Mouse (Mus musculus) right cerebral cortex, adult 18-20 months (tissue): ENCODE results near the gene Ptpn3.
A peak's percentile ranks its signal among the peaks of the same experiment; 100 is the strongest.

ENCODE experiments used
- DNase-seq: peaks from one replicate; pipeline ENCODE4 v3.0.0; 2022; ENCODE audit warnings: mixed read lengths

Gene Ptpn3

DNA sequence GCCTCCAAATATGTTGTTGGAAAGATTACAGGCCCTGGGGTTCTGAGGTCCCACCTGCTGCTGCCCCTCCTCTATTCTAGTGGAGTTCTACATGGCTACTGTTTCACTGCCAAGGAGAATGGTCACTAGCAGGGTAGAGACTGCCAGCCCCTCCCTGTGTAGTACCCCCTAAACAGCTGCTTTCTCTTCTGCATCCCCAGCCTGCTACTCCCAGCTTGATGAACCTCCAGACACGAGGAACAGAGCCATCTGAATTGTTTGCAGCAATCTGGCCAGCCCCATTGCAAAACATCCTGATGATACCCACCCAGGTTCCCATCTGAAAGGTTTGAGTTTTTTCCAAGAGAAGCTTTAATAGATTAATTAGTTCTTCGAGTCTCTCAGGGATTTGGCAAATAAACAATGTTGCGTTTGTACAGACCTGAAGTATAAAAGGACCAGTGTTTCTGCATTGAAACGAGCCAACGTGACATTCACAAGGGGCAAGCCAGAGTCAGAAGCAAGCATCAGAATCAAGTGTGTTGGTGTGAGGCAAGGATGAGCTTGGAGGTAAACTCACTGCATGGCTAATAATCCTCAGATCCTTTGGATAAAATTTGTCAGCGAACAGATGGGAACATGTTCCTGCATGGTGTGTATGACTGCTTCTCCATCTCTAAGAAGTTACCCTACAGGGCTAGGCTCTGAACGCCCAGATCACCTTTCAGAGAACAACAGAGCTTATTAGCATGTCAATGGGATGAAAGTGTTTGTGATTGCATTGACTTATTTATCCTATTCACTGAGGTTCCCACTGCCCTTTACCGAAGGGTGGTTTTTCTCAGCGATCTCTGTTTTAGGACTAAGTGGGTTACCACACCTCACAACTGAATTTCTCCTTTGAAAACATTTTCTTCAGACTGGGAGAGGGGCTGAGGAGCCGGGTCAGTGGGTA is 138.6 kb downstream of the Ptpn3 start:
- DNase-seq = no peak

DNA sequence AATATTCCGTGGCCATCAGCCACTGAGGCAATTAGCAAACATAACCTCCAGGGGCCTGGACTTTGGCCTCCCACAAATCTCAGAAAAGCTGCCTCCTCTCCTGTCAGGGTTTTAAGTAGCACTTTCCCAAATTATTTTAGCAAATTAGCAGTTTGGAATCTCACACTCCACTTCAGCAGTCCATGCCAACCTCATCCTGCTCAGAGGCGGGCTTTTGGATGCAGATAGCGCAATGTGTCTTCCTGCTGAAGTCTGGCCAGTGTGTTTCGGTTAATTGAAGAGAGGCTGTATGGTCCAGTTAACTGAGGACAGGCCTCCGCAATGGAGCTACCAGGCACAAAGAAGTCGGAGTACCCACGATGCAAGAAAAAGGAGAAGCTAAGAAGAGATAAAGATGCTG is 141.1 kb downstream of the Ptpn3 start:
- DNase-seq = no peak

DNA sequence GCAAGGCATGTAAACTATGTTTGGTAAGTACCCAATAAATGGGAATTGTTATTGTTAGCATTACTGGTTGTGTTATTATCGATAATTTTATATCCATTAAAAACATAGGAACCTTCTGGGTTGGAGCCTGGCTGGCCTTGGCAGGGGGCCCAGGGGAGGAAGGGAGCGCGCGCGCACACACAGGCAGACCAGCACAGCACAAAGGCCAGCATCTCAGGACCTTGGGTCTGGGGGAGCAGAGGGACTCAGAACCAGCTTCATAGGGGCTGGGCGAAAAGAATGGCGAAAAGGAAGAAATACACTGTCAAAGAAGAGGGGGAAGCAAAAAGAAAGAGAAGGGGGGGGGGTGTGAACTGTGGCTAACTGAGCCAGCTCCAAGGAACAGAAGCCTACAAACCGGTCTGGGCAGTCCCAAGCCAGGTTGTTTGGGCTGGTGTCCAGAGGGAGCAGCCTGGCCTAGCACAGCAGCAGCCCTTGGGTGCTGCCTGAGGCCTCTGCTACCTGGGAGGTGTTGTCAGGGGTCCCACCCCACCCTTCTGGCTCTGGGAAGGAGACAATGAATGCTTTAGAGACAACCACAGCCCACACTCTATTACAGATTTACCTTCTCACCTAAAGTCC is 145.0 kb downstream of the Ptpn3 start:
- no peak for DNase-seq

DNA sequence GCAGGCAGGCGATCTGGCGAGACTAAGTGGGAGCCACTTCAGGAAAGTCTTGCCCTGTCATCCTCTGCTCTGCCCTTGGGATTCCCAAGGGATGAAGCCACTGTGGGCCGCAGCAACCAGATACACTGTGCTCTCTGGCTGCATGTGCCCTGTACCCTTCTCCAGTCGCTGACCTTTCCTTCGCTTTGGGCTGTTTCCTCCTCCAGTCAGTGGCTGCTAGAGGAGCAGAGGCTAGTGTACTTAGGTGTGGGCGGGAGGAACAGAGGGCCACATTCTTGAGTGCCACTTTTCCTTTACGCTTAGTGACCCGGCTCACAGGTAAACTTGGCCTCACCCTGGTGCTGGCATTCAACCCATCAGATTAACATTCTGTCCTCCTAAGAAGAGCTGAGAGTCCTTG is 147.8 kb downstream of the Ptpn3 start:
- DNase-seq = no peak

DNA sequence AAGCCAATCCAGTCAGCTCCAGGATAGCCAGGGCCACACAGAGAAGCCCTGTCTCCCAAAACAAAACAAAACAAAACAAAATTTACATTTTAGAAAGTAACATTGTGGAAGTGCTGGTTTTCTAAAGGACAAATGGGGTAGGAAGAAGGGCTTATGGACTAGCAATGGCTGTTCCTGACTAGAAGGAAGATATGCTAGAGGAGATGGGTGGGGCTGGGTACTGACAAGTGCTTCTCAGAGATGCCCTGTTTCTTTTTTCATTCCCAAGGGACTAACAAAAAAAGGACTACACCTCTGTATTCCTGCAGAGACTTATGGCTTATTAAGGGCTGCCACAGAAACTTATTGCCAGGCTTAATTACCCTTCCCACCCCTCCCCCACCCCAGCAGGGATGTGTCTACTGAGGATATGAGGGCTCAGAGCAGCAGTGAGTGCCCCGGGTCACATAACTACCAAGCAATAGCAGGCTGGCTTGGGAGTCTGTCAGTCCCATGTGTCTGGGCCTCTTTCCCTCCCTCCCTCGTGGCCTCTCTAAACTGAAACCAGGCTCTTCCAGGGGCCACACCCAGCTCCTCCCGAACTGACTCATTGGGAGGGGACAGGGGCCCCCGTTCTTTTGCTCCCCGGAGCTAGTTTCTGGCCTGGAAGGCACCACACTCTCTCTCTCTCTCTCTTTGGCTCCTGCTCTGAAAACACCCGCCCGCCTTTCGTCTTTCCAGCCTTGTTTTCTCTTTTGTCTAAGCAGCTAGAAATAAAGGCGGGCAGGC is 148.4 kb downstream of the Ptpn3 start:
- DNase-seq = no peak

DNA sequence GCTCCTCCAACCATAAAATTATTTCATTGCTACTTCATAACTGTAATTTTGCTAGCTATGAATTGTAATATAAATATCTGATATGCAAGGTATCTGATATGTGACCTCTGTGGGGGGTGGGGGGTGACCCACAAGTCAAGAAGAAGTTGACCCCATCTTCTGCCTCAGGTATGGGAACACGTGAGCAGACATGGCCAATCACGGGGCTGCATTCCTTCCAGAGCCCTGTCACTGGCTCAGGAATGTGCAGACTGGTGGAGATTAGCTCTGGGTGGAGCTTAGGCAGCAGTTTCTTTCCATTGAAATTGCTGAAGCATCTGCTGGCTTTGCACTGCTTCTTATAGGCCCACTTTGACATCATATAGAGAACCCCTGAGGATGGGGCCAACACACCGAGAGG is 153.5 kb downstream of the Ptpn3 start:
- no peak for DNase-seq

DNA sequence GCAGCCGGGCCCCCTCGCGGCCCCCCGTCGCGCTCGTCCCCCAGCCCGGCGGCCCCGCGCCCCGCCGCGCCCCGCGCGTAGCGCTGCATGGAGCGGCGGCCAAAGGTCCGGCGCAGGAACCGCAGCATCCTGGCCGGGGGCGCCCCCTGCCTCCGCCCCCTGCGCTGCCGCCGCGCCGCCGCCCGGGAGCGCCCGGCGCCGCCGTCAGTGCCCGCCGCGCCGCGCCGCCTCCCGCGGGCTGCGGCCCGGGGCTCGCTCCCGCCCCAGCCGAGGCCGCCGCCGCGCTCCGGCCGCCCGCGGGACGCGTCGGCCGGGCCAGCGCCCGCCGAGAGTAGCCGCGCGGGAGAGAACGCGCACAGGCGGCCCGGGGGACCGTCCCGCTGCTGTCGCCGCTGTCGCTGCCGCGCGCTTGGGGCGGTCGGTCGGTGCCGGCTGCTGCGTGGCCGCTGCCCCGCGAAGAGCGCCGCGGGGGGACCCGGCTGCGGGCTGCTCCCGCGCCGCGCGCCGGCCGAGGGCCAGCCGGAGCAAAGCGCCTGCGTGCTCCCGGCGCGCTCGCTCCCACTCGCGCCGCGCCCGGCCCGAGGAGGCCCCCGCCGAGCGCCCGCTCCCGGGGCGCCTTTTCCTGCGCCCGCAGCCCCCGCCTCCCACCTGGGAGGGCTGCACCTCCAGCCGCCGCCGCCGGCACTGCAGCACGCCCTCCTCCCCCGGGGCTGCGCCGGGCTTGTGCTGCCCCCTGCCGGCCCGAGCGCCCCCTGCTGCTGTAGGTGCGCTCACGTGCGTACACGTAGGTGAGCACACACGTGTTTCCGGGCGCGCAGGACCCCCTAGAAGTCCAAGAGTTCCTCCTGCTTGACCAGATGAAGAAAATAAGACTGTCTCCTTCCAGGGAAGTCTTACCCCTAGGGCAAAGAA is 158.4 kb downstream of the Ptpn3 start, which contains the start of gene Epb41l4b:
Gene Epb41l4b (minus strand): TSS at position 412 of the 912 bp plus-strand sequence.
- peak; percentile 88 for DNase-seq

DNA sequence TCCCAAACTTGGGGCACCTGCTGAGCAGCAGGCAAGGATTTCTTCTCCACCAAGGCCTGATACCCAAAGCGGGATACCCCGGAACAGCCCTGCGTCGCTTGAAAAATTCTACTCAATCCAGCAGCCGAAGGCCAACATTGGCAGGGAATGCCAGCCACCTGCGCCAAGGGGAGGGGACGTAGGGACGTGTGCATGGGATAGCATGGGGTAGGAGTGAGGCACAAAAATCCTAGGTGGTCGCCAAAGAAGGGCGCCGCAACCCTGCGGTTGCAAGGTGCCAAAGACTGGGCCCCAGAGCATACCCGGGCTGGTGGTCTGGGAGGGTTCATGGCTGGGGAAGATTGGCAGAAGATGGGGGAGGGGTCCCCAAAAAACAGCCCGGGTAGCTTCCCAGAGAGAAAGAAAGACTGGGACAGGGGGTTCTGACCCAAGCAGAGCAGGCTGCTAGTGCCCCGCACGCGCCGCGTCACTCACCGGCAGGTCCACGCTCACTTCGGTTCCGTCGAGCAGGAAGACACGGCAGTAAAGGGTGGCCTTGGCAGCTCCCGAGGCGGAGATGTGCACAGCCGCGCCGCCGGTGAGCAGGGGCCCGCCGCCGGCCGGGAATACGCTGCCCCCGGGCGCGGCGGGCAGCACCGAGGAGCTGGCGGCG is 159.1 kb downstream of the Ptpn3 start:
- DNase-seq = no peak

DNA sequence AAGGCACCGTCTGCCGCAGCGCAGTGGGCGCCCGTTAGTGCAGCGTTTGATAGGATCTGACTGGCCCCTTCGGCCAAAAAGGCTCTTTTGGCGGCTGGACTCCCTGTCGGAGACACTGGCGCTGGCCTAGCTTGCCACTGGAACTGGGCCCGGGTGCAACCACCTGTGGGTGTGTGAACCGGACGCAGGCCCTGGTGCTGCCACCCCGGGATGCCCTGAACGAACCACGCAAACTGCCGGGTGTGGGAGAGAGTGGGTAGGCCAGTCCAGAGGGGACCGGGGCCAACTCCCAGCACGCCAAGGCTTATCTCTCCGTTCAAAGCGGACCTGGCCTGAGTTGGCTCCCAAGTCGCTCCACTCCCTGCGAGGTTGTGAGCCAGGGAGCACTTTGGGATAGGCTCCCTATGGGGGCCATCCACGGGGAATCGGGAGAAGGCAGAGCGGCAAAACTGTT is 159.7 kb downstream of the Ptpn3 start:
- no peak for DNase-seq

DNA sequence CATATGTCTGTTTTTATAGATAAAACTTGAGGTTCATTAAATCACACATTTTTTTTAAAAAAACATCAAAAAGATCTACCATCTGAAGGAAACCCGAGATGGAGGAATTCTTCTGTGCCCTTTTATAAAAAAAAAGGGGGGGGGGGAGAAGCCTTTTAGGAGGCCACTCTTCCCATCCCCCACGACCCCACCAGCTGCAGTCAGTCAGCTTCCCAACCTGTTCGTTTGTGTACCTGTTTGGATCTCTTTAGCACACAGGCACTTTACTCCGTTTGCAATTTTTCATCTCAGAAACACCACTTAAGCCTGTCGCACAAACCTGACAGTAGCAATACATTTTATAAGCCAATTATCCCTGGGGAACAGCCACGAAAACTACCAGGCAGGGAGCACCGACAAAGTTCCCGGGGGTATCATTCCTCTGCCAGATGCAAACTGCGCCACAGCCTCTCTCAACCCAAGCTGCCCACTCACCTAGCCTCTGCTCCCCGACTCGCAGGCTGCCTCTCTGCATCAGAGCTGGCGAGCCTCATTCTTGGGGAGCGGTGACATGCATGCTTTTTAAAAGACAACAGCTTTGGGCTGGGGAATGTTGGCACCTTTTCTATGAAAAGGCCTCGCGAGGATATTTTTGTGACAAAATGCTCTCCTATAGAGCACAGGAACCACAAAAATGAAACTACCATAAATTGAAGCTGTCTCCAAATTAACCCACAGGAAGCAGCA is 160.5 kb downstream of the Ptpn3 start:
- peak; percentile 51 for DNase-seq
